Mouse (Mus musculus) heart, embryonic 14.5 days (tissue): ENCODE data around the gene Lce3e. TPM values are rescaled to one million over a fixed set of nuclear protein-coding genes. Genes with fewer than 3 reads are reported as not detected.

Source experiments
- polyA plus RNA-seq: library from polyadenylated mRNA; unstranded; fragments of >200 nt; fragmentation: Nextera tagmentation; extraction: Ambion mirVana; gene quantifications from 2 replicates; pipeline ENCODE4 v1.2.1, GENCODE M21; 2014

Gene Lce3e
- polyA plus RNA-seq, 1 experiment from 2014 or later: not detected

Other genes starting within 250 kb of the Lce3e start
- gene Lce1f, start 246.7 kb upstream of the Lce3e start, polyA plus RNA-seq: not detected in 2 replicates
- not detected in 2 replicates for gene Gm38119, start 228.0 kb upstream of the Lce3e start, polyA plus RNA-seq
- not detected in 2 replicates for gene Lce1g, start 214.7 kb upstream of the Lce3e start, polyA plus RNA-seq
- not detected in 2 replicates for gene Lce1h, start 202.0 kb upstream of the Lce3e start, polyA plus RNA-seq
- gene Lce1i, start 188.2 kb upstream of the Lce3e start, polyA plus RNA-seq: not detected in 2 replicates
- not detected in 2 replicates for gene Lce1j, start 176.5 kb upstream of the Lce3e start, polyA plus RNA-seq
- gene Lce1k, start 159.2 kb upstream of the Lce3e start, polyA plus RNA-seq: not detected in 2 replicates
- not detected in 2 replicates for gene Kprp, start 139.8 kb upstream of the Lce3e start, polyA plus RNA-seq
- gene Lce1l, start 115.8 kb upstream of the Lce3e start, polyA plus RNA-seq: not detected in 2 replicates
- gene 2310050C09Rik, start 96.8 kb upstream of the Lce3e start, polyA plus RNA-seq: not detected in 2 replicates
- not detected in 2 replicates for gene Lce3a, start 40.8 kb upstream of the Lce3e start, polyA plus RNA-seq
- gene Lce3b, start 34.1 kb upstream of the Lce3e start, polyA plus RNA-seq: not detected in 2 replicates
- gene Lce3c, start 22.6 kb upstream of the Lce3e start, polyA plus RNA-seq: not detected in 2 replicates
- gene Lce3d, start 9.7 kb upstream of the Lce3e start, polyA plus RNA-seq: not detected in 2 replicates
- not detected in 2 replicates for gene Lce3f, start 25.2 kb downstream of the Lce3e start, polyA plus RNA-seq
- gene Crct1, start 48.6 kb downstream of the Lce3e start, polyA plus RNA-seq: not detected in 2 replicates
- gene Lce1m, start 52.0 kb downstream of the Lce3e start, polyA plus RNA-seq: not detected in 2 replicates
- not detected in 2 replicates for gene Gm4858, start 101.8 kb downstream of the Lce3e start, polyA plus RNA-seq
- gene Crnn, start 177.7 kb downstream of the Lce3e start, polyA plus RNA-seq: not detected in 2 replicates
- not detected in 2 replicates for gene Flg2, start 230.2 kb downstream of the Lce3e start, polyA plus RNA-seq